Mouse (Mus musculus) activated CD4-positive, CD25-positive, alpha-beta regulatory T cell, adult 4 months (primary cell): Measurements from ENCODE around the gene Adgrd1. TPM values are rescaled to one million over a fixed set of nuclear protein-coding genes. Genes with fewer than 3 reads are reported as not detected.

Experiments
- ATAC-seq: one replicate; pipeline ENCODE4 v1.8.0; 2017
- polyA plus RNA-seq, 2 experiments: library from polyadenylated mRNA; unstranded; fragments of 100-300 nt; shearing (Covaris generic); gene quantifications; one replicate each; pipeline ENCODE4 v1.2.1; 2017

Adgrd1 gene
- polyA plus RNA-seq, 2 experiments from 2014 or later = 0.62 to 0.88 TPM

DNA sequence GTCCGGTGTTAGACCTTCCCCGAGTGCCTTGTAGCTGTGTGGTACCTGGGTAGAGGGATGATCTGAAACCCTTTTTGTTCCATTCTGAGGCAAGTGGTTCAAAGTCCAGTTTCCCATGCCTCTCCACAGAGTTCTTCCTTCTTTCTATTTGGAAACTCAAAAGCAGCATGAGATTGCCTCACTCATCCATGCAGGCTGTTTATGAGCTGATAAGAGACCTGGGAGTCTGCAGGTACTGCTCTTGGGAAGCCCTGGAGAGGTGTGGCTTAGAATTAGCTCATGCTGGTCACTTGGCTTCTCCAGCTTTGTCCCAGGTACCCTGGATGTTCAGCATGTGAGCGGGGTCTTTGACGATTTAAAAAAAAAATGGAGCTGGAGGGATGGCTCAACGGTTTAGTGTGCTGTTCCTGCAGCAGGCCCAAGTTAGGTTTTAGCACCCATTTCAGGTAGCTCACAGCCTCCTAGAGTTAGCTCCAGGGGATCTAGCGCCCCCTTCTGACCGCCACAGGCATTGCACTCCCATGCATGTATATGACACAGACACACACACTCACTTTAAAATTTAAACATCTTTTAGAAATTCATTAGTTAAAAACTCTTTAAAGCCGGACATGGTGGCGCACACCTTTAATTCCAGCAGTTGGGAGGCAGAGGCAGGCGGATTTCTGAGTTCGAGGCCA lies 65.0 kb downstream of the Adgrd1 start:
- no peak for ATAC-seq

DNA sequence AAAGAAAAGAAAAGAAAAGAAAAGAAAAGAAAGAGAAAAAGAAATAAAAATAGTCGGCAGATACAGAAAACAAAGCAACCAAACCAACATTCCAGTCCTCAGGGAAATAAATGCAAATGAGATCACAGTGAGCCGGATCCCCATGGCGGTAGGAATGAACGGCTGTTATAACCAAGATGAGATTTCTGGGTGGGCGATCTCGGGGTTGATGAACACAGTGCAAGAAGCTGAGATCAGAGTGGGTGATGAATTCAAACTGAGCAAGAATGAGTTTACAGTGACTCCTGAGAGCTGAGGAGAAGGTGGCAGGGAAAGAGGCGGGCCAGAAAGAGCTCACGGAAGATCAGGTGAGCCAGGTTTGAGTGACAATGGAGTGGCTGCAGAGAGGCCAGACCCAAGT lies 66.9 kb downstream of the Adgrd1 start:
- ATAC-seq = no peak

DNA sequence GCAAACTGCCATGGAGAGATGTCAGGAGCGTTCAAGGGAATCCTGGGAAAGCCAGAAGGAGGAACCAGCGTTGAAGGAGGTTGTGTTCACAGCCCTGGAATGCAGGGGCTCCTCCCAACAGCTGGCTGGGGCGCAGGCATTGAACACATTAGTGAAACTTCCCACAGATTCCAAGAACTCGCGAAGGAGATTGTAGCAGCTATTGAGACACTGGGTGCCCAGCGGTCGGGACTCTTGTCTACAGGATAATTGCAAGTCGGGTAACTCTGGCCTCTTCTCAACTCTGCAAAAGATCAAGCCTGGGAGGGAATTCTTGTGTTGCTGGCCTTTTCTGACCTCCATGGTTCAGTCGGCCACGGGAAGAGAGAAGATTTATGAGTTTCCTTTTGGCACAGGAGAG lies 67.5 kb downstream of the Adgrd1 start:
- ATAC-seq = no peak

DNA sequence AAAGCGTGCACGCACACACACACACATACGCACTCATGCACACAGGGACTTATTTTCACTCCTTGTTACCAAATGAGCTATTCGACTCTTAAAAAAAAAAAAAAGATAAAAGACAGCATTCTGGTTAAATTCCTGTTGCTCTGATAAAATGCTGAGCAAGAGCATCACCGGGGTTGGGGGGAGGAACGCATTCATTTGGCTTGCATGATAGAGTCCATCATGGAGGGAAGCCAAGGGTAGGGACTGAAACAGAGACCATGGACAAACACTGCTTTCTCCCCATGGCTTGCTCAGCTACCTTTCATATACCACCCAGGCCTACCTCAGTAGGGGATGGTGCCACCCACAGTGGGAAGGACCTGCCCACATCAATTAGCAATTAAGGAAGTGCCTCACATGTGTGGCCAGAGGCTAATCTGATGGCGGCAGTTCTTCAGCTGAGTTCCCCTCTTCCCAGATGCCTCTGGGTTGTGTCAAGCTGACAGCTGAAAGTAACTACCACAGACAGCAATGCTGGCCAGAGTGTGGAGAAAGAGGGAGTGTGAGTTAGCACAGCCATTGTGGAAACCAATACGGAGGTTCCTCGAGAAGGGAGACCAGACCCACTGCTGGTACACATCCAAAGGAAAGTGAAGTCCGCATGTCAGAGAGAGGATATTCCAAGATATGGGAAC lies 68.5 kb downstream of the Adgrd1 start:
- no peak for ATAC-seq

DNA sequence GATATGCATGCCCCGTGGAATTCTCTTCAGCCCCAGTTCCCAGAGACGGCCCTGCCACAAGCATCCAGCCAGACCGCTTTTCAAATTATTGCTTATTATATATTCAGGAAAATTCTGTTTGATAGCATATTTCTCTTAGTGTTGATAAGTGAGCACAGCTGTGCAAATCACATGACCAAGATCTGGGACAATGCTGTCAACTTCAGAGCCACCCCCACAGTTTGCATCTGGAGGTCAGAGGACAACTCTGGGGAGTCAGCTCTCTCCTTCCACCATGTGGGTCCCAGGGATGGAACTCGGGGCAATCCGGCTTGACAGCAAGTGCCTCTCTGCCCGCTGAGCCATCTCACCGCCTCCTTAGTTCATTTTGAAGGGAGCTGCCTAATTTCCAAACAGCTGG lies 69.0 kb downstream of the Adgrd1 start:
- ATAC-seq = no peak

DNA sequence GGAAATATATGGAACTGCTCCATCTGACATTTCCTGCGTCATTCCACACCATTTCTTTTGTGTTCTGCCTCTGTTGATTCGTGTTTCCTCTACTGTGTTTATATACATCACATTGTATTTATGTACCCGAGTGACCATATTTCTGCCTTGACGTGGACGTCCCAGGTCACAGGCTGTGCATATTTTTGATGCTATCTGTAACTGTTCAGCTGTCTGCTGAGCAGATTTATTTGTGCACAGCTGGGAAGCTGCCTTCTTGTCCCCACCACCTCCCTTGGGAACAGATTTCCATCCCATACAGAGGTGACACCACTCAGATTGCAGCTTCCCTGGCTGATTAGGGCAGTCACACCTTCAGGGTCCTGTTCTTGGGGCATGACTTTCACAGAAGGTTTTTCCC lies 72.5 kb downstream of the Adgrd1 start:
- no peak for ATAC-seq

DNA sequence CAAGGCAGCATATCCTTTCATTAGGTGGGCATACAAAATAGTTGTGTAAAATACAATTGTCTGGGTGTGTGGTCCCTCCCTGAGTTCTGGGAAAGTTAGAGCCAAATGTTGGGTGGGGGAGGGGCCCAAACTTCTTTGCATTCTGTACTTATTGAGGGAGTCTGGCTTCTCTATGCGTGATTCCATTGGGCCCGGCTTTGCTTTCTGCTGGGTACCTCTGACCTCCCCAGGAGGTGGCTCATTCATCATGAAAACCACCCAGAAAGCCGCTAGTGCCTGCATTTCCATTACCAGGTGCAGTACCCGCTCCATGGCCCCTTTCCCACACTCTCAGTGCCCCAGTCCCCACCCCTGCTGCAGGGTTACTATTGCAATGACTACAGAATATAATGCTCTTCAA lies 73.0 kb downstream of the Adgrd1 start:
- no peak for ATAC-seq

DNA sequence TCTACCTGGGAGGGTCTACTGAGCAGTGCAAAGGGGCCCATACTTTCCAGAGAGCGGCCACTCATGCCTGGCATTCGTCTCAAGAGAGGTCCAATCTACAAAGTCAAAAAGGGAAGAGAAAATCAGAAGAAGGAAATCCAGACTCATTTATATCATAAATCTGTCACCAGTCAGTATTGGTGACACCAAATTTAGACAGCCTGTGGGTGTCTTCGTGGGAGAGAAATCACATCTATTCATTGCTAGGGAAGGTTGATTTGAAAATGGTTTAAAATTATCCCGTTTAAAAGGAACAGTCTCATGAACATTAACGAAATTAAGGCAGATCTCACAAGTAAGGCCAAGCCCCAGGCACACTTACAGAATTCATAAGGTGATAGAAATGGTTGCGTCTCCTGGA lies 76.0 kb downstream of the Adgrd1 start:
- ATAC-seq = no peak

DNA sequence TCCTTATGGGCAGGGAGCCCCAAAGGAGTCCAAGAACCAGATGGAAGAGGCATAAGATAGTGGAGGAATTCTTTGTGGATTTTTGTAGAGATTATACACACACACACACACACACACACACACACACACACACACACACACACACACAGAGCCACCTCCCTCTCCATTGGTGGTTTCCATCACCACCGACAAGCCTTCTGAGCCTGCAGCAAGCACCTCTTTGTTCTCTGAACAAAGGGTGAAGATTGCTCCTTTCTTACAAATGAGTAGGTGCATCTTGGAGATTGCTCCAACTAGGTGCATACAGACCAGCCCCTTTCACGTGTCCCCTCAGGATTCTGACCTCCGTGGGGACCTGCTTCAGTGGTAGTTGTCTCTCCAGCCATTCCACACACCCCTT lies 79.4 kb downstream of the Adgrd1 start:
- ATAC-seq = no peak

DNA sequence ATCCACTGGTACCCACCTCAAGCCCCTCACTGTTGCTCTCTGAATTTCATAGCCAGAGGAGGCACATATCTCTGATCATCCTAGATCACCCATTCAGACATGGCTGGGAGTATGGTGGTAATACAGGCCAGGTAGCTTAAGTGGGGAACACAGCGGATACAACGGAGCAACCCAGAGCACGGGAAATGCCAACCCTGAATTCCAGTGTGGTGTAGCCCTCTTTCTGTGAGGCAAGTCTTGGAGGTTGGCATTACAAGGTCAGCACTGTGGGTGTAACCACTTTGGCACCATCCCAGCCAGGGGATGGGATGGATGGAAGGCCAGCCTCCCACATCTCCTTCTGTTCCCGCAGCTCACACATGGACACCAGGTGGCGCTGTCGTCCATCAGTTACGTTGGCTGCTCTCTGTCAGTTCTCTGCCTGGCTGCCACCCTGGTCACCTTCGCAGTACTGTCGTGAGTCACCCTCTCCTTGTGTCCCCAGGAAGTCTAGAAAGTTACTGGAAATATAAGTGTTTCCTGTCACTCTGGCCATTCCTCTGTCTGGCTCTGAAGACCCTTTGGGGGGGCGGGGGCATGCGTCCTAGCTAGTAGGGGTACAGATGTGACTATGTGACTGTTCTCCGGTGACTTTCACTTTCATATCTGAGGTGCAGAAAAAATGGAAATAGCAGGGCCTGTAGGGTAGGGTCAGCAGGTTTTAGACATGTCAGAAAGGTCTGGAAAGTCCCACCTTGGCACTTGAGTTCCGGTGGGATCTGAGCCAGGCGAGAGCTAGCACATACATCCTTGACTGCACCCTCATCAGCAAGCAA lies 81.4 kb downstream of the Adgrd1 start:
- peak; percentile 78 for ATAC-seq

DNA sequence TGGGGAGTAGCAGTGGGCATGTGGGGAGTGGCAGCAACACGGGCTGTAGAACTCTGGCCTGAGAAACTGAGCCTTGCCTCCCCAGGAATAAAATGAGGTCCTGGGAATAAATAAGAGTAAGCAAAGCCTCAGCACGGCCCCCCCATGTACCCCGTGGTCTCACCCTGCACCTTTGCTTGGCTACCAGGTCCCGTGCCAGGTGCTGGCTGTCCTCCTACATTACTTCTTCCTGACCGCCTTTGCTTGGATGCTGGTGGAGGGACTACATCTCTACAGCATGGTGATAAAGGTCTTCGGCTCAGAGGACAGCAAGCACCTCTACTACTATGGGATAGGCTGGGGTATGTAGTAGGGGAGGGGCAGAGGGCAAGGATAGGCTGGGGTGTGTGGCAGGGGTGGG lies 82.8 kb downstream of the Adgrd1 start:
- ATAC-seq = no peak

DNA sequence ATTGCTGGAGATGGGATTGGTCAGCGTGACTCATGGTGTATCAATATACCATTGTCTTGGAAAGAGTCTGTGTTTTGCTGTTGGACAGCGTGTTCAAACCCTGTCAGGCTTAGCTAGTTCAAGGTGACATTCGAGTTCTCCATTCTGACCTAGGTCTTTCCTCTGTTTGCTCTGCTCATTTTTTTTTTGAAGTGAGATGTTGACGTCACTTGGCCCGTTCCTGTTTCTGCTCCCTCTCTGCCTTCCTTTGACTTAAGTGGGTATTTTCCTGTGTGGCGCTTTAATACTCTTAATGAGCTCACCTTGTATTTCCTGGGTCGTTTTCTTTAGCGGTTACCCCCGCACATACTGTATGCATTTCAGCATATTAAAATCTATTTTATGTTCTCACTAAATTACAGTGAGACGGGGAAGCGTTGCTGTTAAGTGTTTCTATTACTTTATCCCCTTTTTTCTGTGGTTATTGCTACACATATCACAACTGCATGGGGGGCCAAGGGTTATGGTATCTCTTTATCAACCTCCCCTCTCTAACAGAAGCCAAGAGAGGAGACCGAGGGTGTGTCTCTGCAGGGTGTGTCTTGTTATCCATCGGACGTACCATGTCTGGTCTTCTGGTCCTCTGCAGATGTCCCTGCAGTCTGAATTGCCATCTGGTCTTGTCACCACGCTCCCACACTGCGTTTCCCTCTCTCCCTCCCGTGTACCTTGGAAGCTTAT lies 83.6 kb downstream of the Adgrd1 start:
- ATAC-seq = no peak

DNA sequence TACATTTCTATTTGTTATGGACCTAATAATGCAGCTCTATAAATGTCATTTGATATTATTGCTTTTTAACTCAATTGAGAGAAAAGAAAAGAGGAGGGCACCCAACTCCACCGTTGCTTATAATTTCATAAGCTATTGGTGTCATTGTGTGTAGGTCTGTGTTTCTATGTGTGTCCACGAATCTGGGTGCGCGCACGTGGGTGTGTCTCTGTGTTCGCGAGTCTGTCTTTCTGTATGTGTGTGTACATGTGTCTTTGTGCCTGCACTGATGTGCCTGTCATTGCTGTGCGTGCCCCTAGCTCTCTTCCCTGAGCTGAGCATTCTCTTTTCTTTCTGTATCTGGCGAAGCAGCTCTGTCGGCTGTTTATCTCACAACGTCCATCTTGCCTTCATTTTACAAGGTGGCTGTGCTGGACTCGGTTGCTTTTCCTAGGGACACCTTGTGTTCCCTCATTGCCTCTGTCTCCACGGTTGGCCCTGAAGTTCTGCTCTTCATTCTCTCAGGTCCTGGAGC lies 84.2 kb downstream of the Adgrd1 start:
- no peak for ATAC-seq

DNA sequence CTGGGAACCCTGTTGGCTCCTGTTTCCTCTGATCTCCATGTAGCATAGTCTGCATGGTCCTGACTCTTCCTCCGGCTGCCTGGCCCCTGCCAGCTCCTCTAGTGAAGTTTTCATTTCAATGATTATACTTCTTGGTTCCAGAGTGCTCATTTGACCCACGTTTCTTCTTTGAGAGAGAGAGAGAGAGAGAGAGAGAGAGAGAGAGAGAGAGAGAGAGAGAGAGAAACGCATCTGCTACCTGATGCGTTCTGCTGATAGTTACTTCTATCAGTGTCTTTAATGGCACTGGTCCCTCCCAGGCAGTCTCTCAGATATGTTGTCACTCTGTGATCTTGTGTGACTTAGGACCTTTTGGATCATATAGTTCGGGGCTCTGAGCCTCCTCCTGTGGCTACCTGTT lies 84.9 kb downstream of the Adgrd1 start:
- no peak for ATAC-seq

DNA sequence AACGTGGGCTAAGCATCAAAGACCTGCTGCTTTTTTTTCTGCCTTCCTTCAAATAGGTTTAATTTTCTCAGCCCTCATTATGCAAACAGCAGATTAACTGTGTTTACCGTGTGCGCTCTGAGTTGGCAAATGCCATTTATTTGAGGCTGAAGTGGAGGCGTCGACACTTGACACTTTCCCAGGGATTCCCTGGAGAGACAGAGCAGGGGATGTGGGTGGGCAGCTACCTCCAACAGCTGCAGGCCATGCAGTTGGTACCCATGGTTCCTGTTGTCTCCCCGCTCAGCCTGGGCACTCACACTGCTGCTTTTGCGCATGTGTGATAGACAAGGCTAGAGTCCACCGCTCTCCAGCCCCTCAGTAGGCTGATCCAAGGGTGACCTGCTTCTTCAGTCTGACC lies 86.0 kb downstream of the Adgrd1 start:
- no peak for ATAC-seq

DNA sequence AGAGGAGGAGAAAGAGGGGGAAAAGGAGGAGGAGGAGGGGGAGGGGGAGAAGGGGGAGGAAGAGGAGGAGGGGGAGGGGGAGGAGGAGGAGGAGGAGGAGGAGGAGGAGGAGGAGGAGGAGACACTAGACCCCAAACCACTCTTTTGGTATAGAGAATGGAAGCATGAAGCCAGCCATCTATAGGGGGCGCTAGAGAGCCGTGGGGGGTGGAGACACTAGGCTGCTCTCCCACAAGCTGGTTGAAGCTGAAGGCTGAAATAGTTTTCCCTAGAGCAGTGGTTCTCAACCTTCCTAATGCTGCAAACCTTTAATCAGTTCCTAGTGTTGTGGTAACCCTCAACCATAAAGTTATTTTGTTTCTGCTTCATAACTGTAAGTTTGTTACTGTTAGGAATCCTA lies 89.7 kb downstream of the Adgrd1 start:
- no peak for ATAC-seq

DNA sequence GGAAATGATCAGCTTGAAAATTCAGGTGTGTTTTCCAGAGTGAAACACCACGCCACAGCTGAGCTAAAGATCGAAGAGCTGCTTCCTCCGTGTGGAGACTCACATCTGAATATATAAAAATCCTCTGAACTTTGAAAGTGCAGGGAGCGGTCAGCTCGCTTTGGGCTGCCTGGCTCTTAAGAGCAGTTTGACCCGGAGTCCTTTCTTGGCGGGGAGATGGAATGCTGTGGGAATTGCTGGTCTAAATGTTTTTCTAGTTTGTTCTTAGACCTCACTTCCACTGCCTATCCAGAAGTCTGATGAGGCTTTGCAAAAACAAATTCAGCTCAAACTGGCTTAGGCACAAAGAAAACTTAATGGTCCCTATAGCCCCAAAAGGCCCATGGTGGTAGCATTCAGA lies 90.4 kb downstream of the Adgrd1 start:
- ATAC-seq = no peak

DNA sequence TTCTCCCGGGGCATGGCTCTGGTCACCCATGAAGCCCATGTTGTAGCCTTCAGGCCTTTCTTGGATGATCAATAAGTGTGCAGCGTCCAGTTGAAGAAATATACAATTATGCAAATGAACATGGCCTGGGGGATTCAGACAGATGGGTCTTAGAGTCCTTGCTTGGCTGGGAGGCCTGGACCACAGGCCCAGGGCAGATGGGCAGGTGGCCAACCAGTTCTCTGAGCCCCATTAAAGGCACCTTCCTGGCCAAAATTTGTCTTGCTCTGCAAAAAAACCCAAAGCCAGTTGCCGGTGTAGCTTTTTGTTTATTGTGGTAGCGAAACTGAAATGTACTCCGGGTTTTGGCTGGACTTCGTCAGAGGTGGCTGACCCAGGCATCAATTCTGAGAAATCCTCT lies 92.5 kb downstream of the Adgrd1 start:
- ATAC-seq = no peak

DNA sequence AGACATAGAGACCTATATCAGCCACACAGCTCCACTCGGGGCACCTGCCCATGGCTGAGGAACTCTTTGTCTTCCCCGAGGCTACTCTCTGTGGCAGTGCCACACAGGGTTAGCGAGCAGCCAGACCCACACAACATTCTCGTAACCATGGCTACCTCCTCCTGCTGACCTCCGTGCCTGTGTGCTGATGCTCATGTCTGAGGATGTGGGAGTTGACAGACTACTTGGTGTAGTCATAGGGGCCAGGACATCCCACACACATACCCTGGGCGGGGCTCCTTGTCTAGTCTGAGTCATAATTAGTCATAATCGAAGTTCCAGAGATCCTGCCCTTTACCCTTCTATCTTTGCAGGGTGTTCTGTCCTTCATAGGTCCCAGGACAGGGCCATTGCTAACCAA lies 93.5 kb downstream of the Adgrd1 start:
- peak; percentile 84 for ATAC-seq

DNA sequence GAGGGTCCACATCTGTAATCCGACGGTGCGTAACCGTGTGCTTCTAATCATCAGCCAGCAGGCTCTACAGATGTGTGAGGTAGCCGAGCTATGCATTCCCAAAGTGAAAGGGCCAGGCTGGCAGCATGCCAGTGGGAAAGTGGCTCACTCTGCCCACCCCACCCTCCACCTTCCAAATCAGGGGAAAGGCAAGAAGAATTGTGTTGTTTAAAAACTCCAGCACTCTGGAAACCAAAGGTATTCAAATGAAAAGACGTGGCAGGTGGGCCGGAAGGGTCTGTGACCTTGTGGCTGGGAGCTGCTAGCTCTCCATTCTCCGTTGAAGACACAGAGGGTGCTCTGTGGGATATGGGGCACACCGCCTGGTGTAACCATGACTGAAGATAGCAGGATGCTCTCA lies 100.0 kb downstream of the Adgrd1 start:
- ATAC-seq = no peak

DNA sequence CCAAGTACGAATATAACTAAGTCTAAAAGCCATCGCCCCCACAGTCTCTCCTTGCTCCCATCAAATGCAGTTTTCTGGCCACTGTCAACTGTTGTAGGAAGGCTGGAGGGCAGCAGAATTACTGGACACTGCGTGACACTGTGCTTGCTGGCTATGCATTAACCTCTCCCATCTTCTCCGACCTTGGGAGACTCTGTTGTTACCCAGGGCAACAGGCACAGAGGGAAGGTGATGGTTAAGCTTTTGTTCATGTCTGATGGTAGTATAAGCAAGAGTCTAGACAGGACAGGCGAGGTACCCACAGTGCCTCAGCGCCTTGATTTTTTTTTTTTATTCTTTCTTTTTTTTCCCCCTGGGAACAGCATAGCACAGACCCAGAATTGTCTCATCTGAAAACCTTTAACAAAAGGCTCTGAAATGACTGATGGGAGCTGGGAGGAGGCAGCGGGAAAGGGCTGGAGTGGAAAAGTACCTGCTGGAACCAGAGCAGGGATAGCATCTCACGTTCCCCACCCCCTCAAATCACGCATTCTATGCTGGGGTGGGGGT lies 100.5 kb downstream of the Adgrd1 start:
- no peak for ATAC-seq

DNA sequence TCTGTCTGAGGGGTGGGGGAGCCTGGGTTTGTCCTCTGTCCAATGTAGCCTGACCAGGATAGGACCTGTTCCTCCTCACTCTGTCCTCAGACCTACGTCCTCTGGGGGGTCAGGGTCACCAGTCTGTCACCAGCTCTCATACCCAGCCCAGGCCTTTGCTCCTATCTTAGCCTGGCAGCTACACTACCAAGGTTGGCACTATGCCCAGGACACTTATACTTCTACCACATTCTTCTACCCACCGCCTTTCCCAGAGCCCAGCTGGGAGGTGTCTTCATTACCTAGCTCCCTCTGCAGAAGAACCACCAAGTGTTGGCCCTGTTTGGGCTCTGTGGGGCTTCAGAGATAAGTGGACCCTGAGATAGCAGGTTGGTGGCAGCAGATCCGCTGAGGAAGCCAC lies 103.6 kb downstream of the Adgrd1 start:
- no peak for ATAC-seq

DNA sequence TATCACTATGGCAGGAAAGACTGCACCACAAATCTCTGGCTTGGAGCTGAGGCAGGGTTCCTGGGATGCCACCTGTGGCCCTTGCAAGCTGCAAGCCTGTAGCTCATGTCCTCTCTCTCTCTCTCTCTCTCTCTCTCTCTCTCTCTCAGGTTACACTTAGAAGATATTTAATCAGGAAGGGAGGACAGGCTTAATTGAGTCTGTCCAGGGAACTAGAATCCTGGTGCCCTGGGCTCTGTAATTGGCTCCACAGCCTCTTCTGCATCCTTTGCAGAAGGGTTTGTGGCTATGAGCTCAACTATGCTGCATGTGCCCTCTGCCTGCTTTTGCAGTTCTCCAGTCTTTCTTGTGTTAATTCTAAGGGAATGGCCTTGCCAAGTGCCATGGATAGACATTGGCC lies 111.7 kb downstream of the Adgrd1 start:
- ATAC-seq = no peak
